Mouse (Mus musculus) telencephalon, adult 2 months (tissue): ENCODE data around the gene Ppp1r12c.

ENCODE experiments used
- DNase-seq: peaks from one replicate; pipeline ENCODE4 v3.0.0-alpha.2; 2011; ENCODE audit warnings: low read depth, low spot score

Ppp1r12c gene

GRCm38 (mm10) chr7:4432026-4432425, 69.5 kb downstream of the Ppp1r12c start:
- no peak for DNase-seq

GRCm38 (mm10) chr7:4431548-4431947, 69.9 kb downstream of the Ppp1r12c start:
- no peak for DNase-seq
